Mouse (Mus musculus): ENCODE measurements at regions not wholly inside any gene's neighbourhood (a gene's known extent, or its start where the extent isn't known, plus 50 kb on each side); places are given as distances from the start of the nearest gene placed in this dataset.
A peak's percentile ranks its signal among the peaks of the same experiment; 100 is the strongest.

- peak in 1 of 2 experiments; percentile 10 for DNase-seq (ENCODE audit: low spot score in 2 of 2)
Observed at GRCm38 (mm10) chr15:61599734-61600133, 676.9 kb upstream of the A1bg start.

DNA sequence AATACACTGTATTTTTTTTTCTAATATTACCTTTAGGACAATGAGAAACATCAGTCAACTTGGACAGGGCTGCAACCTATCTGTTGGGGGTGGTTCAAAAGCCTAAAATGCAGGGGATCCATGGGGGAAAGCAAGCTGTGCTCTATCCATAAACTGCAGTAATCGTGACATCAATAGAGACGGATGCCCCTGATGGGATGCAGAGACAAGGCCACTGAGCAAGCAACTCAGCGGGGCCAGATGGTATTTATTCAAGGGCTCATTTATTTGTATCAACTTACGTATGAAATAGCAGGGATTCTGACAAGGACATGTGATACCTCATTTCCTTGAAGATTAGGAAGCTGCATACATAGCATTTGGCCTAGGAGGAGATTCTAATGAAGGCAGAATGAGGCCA is 673.5 kb upstream of the A1bg start:
- DNase-seq (ENCODE audit: low spot score in 2 of 2): no peak

GRCm38 (mm10) chr15:61588956-61589355 is 666.1 kb upstream of the A1bg start:
- DNase-seq (ENCODE audit: low spot score in 2 of 2): no peak

- DNase-seq (ENCODE audit: low spot score in 2 of 2): no peak
Observed at GRCm38 (mm10) chr15:61582335-61582734, 659.5 kb upstream of the A1bg start.

DNA sequence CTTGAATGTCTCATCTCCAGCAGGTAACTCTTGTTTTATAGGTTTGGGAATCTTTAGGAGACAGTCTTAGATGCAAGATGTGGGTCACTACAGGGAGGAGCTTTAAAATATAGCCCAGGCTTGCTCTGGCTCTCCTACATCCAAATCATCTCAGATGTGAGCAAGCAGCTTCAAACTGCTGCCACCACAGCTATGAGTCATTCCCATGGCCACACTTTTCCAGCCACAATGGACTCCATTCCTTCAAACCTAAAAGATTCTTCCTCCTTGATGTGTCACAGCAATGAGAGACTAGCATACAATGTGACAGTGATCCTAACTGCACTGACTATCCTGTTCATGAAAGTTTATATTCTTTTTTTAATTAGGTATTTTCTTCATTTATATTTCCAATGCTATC is 640.5 kb upstream of the A1bg start:
- no peak for DNase-seq (ENCODE audit: low spot score in 2 of 2)

DNA sequence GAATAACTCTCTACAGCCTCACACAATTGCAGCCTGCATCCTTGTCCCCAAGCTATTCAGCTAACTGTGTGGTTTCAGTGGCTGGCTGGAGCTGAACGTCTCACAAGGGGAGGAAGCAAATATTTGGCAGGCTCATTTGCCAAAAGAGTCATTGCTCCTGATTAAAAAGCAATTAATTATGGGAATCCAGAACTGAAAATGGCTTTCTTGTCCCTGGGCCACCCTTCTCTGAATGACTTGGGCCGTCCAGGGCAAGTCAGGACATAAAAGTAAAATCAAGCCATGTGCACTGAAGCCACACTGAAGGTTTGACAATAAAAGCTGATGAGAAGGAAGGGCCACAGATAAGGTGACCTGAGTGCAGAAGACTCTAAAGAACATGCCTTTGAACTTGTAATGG is 639.4 kb upstream of the A1bg start:
- no peak for DNase-seq (ENCODE audit: low spot score in 2 of 2)

DNA sequence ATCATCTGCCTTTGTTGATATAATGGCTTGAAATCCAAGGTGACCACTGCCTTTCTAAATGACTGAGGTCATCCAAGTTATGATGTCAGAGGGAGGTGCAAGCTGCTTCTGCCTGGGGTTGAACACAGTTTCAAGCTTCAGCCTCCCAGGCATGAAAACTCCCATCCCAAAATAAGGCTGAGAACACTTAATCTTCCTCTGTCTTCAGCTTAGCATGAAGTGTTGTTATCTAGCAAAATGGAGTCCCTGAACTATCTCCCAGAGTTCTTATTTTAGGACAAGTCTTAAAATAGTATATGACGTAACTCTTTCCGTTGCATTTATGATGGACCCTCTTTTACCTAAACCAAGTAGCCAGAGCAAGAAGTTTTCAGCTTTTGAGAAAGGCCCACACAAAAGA is 631.1 kb upstream of the A1bg start:
- DNase-seq (ENCODE audit: low spot score in 2 of 2): no peak

- no peak for DNase-seq (ENCODE audit: low spot score in 2 of 2)
Observed at GRCm38 (mm10) chr15:61553081-61553680, 630.4 kb upstream of the A1bg start.

- DNase-seq (ENCODE audit: low spot score in 2 of 2): no peak
Observed at GRCm38 (mm10) chr15:61551206-61551605, 628.4 kb upstream of the A1bg start.

- DNase-seq (ENCODE audit: low spot score in 2 of 2): no peak
Observed at GRCm38 (mm10) chr15:61548400-61548799, 625.6 kb upstream of the A1bg start.

GRCm38 (mm10) chr15:61546608-61547007 is 623.8 kb upstream of the A1bg start:
- no peak for DNase-seq (ENCODE audit: low spot score in 2 of 2)

- no peak for DNase-seq (ENCODE audit: low spot score in 2 of 2)
Observed at GRCm38 (mm10) chr15:61544074-61544473, 621.3 kb upstream of the A1bg start.

DNA sequence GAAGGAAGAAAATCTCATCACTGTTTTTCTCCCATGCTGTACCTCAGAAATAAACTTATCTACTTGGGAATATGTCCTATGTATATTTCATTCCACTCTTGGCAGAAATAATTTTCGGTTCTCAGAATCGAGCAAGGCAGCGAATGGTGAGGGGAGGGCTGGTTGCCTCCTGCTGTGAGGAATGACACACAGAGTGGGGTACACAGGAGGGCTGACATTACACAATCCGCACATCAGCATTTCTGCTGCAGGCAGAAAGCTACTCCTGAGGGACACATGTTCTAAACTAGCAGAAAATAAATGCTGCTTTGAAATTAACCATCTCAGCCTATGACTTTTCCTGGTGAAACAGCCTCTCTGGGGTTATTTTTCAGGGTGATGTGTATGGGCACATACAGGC is 618.8 kb upstream of the A1bg start:
- no peak for DNase-seq (ENCODE audit: low spot score in 2 of 2)

DNA sequence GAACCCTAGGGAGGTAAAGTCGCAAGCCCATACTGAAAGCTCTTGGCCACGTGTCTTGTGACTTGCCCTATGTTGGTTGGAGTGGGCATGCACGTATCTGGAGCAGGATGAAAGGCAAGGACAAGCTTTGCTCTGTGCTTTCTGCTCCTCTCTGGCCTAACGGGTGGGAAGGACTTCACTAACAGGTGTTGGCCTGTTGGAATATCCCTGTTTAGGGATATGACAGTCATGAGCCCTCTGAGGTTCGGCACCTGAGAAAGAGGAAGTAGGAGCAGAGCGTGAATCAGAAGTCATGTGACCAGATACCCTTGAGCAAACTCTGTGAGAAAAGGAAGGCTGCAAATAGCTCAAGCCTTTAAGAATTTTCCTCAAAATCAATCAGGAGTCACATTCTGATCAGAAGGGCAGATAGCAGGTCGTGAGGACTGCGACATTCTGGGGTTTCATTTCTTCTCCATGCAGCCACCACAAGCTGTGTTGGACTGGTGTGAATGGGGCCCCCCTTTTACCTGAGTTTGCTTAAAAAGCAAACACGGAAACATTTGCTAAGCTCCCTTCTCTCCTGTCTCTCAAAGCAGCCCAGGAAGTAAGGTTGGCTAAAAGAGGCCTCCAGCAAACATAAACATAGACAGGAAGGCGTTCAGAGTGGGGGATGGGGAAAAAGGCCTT is 618.1 kb upstream of the A1bg start:
- no peak for DNase-seq (ENCODE audit: low spot score in 2 of 2)

GRCm38 (mm10) chr15:61538930-61539329 is 616.1 kb upstream of the A1bg start:
- DNase-seq (ENCODE audit: low spot score in 2 of 2): no peak

DNA sequence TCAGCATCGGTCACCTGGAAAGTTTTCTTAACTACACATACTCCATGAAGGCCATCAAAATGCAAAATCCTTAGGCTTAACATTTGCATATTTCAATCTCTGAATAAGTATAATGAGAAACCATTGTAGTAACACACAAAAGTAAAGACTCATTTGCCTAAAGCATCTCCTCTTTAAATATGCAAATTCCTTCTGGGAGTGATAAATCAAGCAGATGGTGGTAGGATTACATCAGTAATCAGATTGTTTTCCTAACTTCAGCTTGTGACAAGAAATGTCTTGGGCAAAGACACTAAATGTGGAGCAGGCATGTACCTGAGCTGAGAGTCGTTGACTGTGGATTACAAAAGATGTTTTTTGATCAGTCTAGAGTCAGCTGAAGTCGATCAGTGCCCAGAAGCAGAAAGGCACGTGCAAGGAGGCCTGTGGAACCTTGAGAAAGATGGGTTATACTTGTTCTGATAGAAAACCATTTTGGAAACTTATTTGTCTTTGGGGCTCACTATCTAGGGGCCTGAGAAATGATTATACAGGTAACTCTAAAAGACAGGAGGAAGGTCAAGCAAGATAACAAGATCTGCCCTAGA is 615.5 kb upstream of the A1bg start:
- no peak for DNase-seq (ENCODE audit: low spot score in 2 of 2)

DNA sequence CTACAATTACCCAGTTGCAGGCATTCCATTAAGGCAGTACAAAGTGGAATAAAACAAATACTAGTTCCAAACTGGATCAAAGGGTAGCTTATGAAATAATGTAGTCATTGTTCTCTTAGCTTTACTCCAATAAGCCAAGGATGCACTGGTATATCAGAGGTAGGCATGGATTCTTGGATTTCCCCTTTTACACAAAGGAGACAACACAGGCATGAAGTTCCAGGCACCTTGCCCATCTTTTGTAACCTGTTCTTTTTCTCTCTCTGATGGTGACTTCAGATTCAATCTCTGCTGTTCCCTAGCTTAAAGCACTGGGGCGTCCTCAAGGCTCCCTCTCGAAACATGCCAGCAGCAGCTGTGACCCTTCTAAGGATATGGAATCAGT is 613.5 kb upstream of the A1bg start:
- DNase-seq (ENCODE audit: low spot score in 2 of 2): no peak

DNA sequence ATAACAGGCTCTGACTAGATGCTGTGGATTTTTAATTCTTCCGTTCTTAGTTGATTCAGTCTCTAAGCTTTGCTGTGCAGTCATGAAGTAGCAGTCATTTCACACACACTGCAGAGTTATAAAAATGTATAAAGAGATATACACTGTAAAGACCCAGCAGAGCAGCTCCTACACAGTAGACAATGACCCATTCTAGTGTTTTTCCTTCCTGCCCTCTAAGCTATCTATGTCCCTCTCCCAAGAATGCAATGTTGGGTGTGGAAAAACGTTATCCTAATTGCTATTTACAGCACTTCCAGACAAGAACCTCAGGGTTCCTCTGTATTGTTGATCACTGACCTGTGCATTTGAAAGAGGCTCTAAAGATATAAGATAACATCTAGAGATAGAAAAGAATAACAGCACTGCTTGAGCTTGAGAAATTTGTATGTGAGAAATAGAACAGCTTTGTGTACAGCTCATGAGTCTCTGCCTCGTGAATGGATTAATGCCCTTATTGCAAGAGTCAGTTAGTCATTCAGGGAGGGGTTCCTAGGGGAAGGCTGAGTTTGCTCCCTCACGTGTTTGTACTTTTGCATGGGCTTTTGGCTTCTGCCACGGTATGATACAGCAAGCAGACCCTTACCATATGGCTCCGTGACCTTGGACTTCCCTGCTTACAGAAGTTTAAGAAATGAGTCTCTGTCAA is 613.0 kb upstream of the A1bg start:
- no peak for DNase-seq (ENCODE audit: low spot score in 2 of 2)

- no peak for DNase-seq (ENCODE audit: low spot score in 2 of 2)
Observed at GRCm38 (mm10) chr15:61535180-61535579, 612.4 kb upstream of the A1bg start.

- no peak for DNase-seq (ENCODE audit: low spot score in 2 of 2)
Observed at GRCm38 (mm10) chr15:61532808-61533207, 610.0 kb upstream of the A1bg start.

DNA sequence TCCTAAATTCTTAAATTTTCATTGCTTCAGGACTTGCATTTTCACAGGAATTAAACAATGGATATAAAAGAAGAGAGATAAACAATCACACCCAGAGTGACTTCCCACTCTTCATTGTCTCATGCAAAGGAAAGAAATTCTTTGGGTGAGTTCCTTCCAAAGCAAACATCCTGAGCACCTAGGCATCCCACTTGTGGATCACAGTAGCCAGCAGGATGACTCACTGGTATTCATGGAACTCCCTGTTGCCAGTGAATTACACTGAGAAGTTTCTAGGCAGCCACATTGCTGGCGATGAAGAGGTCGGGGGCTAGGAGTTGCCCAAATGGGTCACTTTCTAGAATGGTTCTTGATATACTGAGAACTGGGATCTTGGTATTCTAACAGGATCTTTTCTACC is 609.2 kb upstream of the A1bg start:
- DNase-seq (ENCODE audit: low spot score in 2 of 2): no peak

DNA sequence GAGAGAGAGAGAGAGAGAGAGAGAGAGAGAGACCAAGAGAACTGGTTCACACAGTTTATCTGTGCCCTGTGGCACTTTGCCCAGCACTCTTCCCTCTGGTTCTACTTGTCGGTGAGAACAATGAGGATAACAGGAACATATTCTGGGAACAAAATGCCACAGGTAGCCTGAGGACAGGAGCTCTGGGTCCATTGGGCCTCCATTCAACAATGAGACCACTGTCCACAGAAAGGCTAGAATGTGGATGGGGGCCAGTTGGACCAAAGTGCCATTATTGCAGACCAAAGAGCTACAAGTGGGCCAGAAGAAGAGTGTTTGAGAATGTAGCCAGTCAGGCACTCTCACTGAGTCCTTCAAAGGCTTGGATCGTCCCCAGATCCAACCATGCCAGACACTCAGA is 600.2 kb upstream of the A1bg start:
- peak in 1 of 2 experiments; percentile 27 for DNase-seq (ENCODE audit: low spot score in 2 of 2)
